Mouse (Mus musculus) liver, adult 2 months (tissue): ENCODE data around the gene Fstl3. TPM values are rescaled to one million over a fixed set of nuclear protein-coding genes. Genes with fewer than 3 reads are reported as not detected.

Source experiments
- DNase-seq: peaks from one replicate; pipeline ENCODE4 v3.0.0-alpha.2; 2011; ENCODE audit warnings: low read depth, low spot score; ENCODE audit errors: extremely low read depth
- H3K27ac ChIP-seq: fragments of 200-500 bp; replicated peaks from 2 replicates; pipeline ENCODE4 v1.5.1; 2012; ENCODE audit warnings: low read depth, mild to moderate bottlenecking, control low read depth, inconsistent platforms, low read length; ENCODE audit not compliant: insufficient read depth
- H3K27me3 ChIP-seq: fragments of 200-500 bp; 2 replicates; pipeline ENCODE4 v1.6.1; 2012; ENCODE audit warnings: mild to moderate bottlenecking, moderate library complexity, low read length, inconsistent platforms; ENCODE audit not compliant: control insufficient read depth, insufficient read depth
- H3K36me3 ChIP-seq: fragments of 200-500 bp; 2 replicates; pipeline ENCODE4 v1.6.1; 2012; ENCODE audit warnings: low read length, inconsistent platforms; ENCODE audit not compliant: control insufficient read depth, insufficient read depth
- H3K4me1 ChIP-seq: fragments of 200-500 bp; 2 replicates; pipeline ENCODE4 v1.6.1; 2011; ENCODE audit warnings: low read length; ENCODE audit not compliant: control insufficient read depth, insufficient read depth
- H3K4me3 ChIP-seq: fragments of 200-500 bp; 2 replicates; pipeline ENCODE4 v1.5.1; 2011; ENCODE audit warnings: low read depth, mild to moderate bottlenecking, control low read depth, low read length, moderate library complexity; ENCODE audit not compliant: insufficient read depth
- H3K79me2 ChIP-seq: fragments of 200-500 bp; 2 replicates; pipeline ENCODE4 v1.6.1; 2012; ENCODE audit warnings: inconsistent platforms, mild to moderate bottlenecking, low read length, moderate library complexity; ENCODE audit not compliant: control insufficient read depth, insufficient read depth
- H3K9ac ChIP-seq: fragments of 200-500 bp; 2 replicates; pipeline ENCODE4 v1.6.1; 2012; ENCODE audit warnings: low read depth, mild to moderate bottlenecking, control low read depth, inconsistent platforms, low read length
- CTCF ChIP-seq: fragments of 200-500 bp; IDR thresholded peaks from 2 replicates; pipeline ENCODE4 v1.5.1; 2011; ENCODE audit warnings: low read depth, low read length, control low read depth
- POLR2A ChIP-seq: fragments of 200-500 bp; IDR thresholded peaks from 2 replicates; pipeline ENCODE4 v1.6.1; 2011; ENCODE audit warnings: low read length, control low read depth; ENCODE audit not compliant: insufficient read depth; ENCODE audit errors: extremely low read depth
- WGBS: fragments of 180-500 bp; shearing (Covaris S2); methylation state at CpG from one replicate; pipeline ENCODE4 v1.1.7; 2018; 5-methylcytosine and 5-hydroxymethylcytosine counted together
- polyA plus RNA-seq: library from polyadenylated mRNA; depleted of rRNA; stranded (reverse); fragments of >200 nt; gene quantifications from 2 replicates; pipeline ENCODE4 v1.2.3, GENCODE M21; 2012; rRNA removed
- total RNA-seq: library from RNA; depleted of rRNA; stranded (reverse); fragments of >200 nt; gene quantifications from 2 replicates; pipeline ENCODE4 v1.2.3, GENCODE M21; 2014; rRNA removed

The Fstl3 gene
- total RNA-seq (0.09 and 0.27 TPM in 2 replicates), polyA plus RNA-seq (0.18 and 0.60 TPM in 2 replicates)

DNA sequence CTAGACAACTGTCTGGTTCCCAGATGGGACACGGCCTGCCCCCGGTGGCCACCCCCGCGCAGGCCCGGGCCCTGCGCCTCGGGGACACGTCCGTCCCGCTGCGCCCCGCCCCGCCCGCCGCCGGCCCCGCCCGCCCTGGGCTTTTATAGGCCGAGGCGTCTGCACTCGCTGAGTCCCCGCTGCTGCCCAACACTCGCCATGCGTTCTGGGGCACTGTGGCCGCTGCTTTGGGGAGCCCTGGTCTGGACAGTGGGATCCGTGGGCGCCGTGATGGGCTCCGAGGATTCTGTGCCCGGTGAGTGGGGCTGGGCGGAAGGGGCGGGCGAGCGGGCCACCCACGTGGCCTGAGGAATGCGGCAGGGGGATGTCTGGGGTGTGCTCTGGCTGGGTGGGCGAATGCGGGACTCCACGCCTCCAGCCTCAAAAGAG, at the start of gene Fstl3:
TSS of gene Fstl3 (plus strand) at position 170 of the 429 bp plus-strand sequence.
- H3K4me3 ChIP-seq = peak within 1 kb of the TSS; percentile 31; the same call in 1 of the 2 replicates
- 8% methylated on average over 39 of the region's 39 CpGs for WGBS
- 0 out of 2 replicates have a peak within 1 kb of the TSS, but pooled peaks have one; percentile 7 for H3K9ac ChIP-seq
- H3K36me3 ChIP-seq = no peaks in the 10 kb centered on the region
- H3K79me2 ChIP-seq = no peaks in the 10 kb centered on the region
- no peaks in the 10 kb centered on the region for H3K27me3 ChIP-seq
- no peak for DNase-seq
- no peak within 1 kb of the TSS for H3K27ac ChIP-seq
- no peaks in the 10 kb centered on the region; the same call in 1 of the 2 replicates for H3K4me1 ChIP-seq
- no peak for TF ChIP-seq CTCF
- no peak for TF ChIP-seq POLR2A

- 73% methylated on average over 28 of the region's 28 CpGs for WGBS
Observed at GRCm38 (mm10) chr10:79728323-79729249, 48.5 kb upstream of the Fstl3 start.

GRCm38 (mm10) chr10:79729357-79729965, 47.6 kb upstream of the Fstl3 start:
- no peak for DNase-seq
- Histone ChIP-seq H3K27me3 (no peaks in the 10 kb centered on the region), H3K4me3 (no peak overlapping the region), H3K36me3 (no peaks in the 10 kb centered on the region), H3K4me1 (no peaks in the 10 kb centered on the region), H3K79me2 (no peaks in the 10 kb centered on the region), H3K27ac (no peak overlapping the region), H3K9ac (no peak overlapping the region)
- 73% methylated on average over 13 of the region's 13 CpGs for WGBS
- TF ChIP-seq POLR2A (no peak), CTCF (no peak)

More at GRCm38 (mm10) chr10:79728323-79729249, 48.5 kb upstream of the Fstl3 start:
- no peaks in the 10 kb centered on the region for H3K36me3 ChIP-seq
- H3K79me2 ChIP-seq = no peaks in the 10 kb centered on the region
- H3K4me3 ChIP-seq = no peak overlapping the region
- no peaks in the 10 kb centered on the region for H3K27me3 ChIP-seq
- H3K4me1 ChIP-seq = no peaks in the 10 kb centered on the region
- H3K9ac ChIP-seq = no peak overlapping the region
- H3K27ac ChIP-seq = no peak overlapping the region
- TF ChIP-seq CTCF = no peak
- TF ChIP-seq POLR2A = no peak
- DNase-seq = no peak

GRCm38 (mm10) chr10:79732500-79732899, 44.6 kb upstream of the Fstl3 start:
- H3K4me1 ChIP-seq = no peaks in the 10 kb centered on the region
- no peak overlapping the region for H3K27ac ChIP-seq
- no peak overlapping the region for H3K9ac ChIP-seq
- TF ChIP-seq POLR2A (no peak), CTCF (peak; percentile 67; the same call in 1 of the 2 replicates)
- WGBS = 88% methylated on average over 1 of the region's 1 CpGs
- no peak overlapping the region for H3K4me3 ChIP-seq
- H3K36me3 ChIP-seq = peaks cover 18% of the 10 kb centered on the region
- H3K79me2 ChIP-seq = no peaks in the 10 kb centered on the region
- no peak for DNase-seq
- no peaks in the 10 kb centered on the region for H3K27me3 ChIP-seq

GRCm38 (mm10) chr10:79733847-79734246, 43.2 kb upstream of the Fstl3 start:
- H3K79me2 ChIP-seq = no peaks in the 10 kb centered on the region
- TF ChIP-seq CTCF = no peak
- no peak for TF ChIP-seq POLR2A
- no peak overlapping the region for H3K9ac ChIP-seq
- H3K4me3 ChIP-seq = no peak overlapping the region
- WGBS = 98% methylated on average over 15 of the region's 15 CpGs
- H3K36me3 ChIP-seq = peaks cover 20% of the 10 kb centered on the region
- no peaks in the 10 kb centered on the region for H3K4me1 ChIP-seq
- no peak overlapping the region for H3K27ac ChIP-seq
- no peaks in the 10 kb centered on the region for H3K27me3 ChIP-seq
- DNase-seq = no peak
